Mouse (Mus musculus) CH12.LX (cell line): ENCODE measurements around the gene Mipep. TPM values are rescaled to one million over a fixed set of nuclear protein-coding genes. Genes with fewer than 3 reads are reported as not detected.

Experiments used
- DNase-seq: peaks from one replicate; pipeline ENCODE4 v3.0.0-alpha.2; 2013; ENCODE audit errors: extremely low read depth
- H3K27ac ChIP-seq: 2 replicates; pipeline ENCODE4 v1.5.1; 2012; ENCODE audit warnings: low read depth, mild to moderate bottlenecking, control low read depth, moderate library complexity; ENCODE audit not compliant: insufficient read depth
- H3K27me3 ChIP-seq: replicated peaks from 2 replicates; pipeline ENCODE3; 2012; ENCODE audit warnings: inconsistent platforms
- H3K36me3 ChIP-seq, 2 experiments: replicated peaks in 1 of 2; 2 replicates each; pipeline versions ENCODE3 to v1.6.1; 2012; ENCODE audit warnings: inconsistent platforms in 1 of 2, low read length in 1 of 2, mild to moderate bottlenecking in 1 of 2, mixed read lengths in 1 of 2, moderate library complexity in 1 of 2; ENCODE audit not compliant: control insufficient read depth in 1 of 2, insufficient read depth in 1 of 2
- H3K4me1 ChIP-seq, 2 experiments: 2 replicates each; pipeline ENCODE4 v1.6.1; 2012; ENCODE audit warnings: inconsistent platforms in 1 of 2, moderate library complexity in 1 of 2; ENCODE audit not compliant: insufficient read depth in 2 of 2, control insufficient read depth in 1 of 2
- H3K4me2 ChIP-seq: 2 replicates; pipeline ENCODE4 v1.6.1; 2012; ENCODE audit warnings: low read depth, mild to moderate bottlenecking, control low read depth; ENCODE audit not compliant: poor library complexity, insufficient read depth, severe bottlenecking
- H3K4me3 ChIP-seq, 3 experiments: fragments of 150-350 bp in 1 of 3; sonication (generic) in 1 of 3; replicated peaks in 1 of 3; 2 replicates each; pipeline versions ENCODE3 to v1.5.1; 2011 to 2012; ENCODE audit warnings: low read depth in 2 of 3, low read length in 2 of 3, mild to moderate bottlenecking in 2 of 3, moderate library complexity in 2 of 3, control low read depth in 1 of 3, improper control_type of control experiment in 1 of 3, inconsistent platforms in 1 of 3, mixed read lengths in 1 of 3; ENCODE audit not compliant: poor library complexity in 1 of 3
- H3K79me2 ChIP-seq: replicated peaks from 2 replicates; pipeline ENCODE4 v1.6.1; 2012; ENCODE audit warnings: mild to moderate bottlenecking, moderate library complexity; ENCODE audit not compliant: control insufficient read depth, poor library complexity, insufficient read depth, severe bottlenecking; ENCODE audit errors: extremely low read depth
- H3K9ac ChIP-seq: 2 replicates; pipeline ENCODE4 v1.6.1; 2012; ENCODE audit warnings: low read depth, mild to moderate bottlenecking, control low read depth, moderate library complexity; ENCODE audit not compliant: insufficient read depth
- H3K9me3 ChIP-seq: replicated peaks from 2 replicates; pipeline ENCODE3; 2012; ENCODE audit warnings: low read length, inconsistent platforms, mixed read lengths
- BHLHE40 ChIP-seq: IDR thresholded peaks from 2 replicates; pipeline ENCODE4 v1.6.1; 2011; ENCODE audit warnings: mild to moderate bottlenecking, low read depth, low read length, improper control_type of control experiment
- CHD2 ChIP-seq: IDR thresholded peaks from 2 replicates; pipeline ENCODE4 v1.6.1; 2011; ENCODE audit warnings: low read length, improper control_type of control experiment
- ETS1 ChIP-seq: conservative IDR thresholded peaks from 2 replicates; pipeline ENCODE4 v1.6.1; 2012; ENCODE audit warnings: low read depth, mild to moderate bottlenecking, inconsistent platforms, low read length, improper control_type of control experiment, moderate library complexity
- GABPA ChIP-seq: IDR thresholded peaks from 2 replicates; pipeline ENCODE4 v1.6.1; 2012; ENCODE audit warnings: low read depth, low read length, improper control_type of control experiment, inconsistent platforms; ENCODE audit not compliant: insufficient replicate concordance
- HCFC1 ChIP-seq: IDR thresholded peaks from 2 replicates; pipeline ENCODE4 v1.6.1; 2012; ENCODE audit warnings: low read depth, mild to moderate bottlenecking, inconsistent platforms, low read length, improper control_type of control experiment
- JUN ChIP-seq: IDR thresholded peaks from 2 replicates; pipeline ENCODE4 v1.6.1; 2011; ENCODE audit warnings: low read depth, mild to moderate bottlenecking, low read length, improper control_type of control experiment, moderate library complexity; ENCODE audit not compliant: insufficient read depth
- KAT2A ChIP-seq: IDR thresholded peaks from 2 replicates; pipeline ENCODE4 v1.6.1; 2012; ENCODE audit warnings: low read length, improper control_type of control experiment, inconsistent platforms; ENCODE audit not compliant: insufficient replicate concordance
- MAX ChIP-seq: IDR thresholded peaks from 2 replicates; pipeline ENCODE4 v1.6.1; 2011; ENCODE audit warnings: low read length, improper control_type of control experiment
- MAZ ChIP-seq: IDR thresholded peaks from 2 replicates; pipeline ENCODE4 v1.6.1; 2012; ENCODE audit warnings: low read depth, mild to moderate bottlenecking, inconsistent platforms, low read length, improper control_type of control experiment, moderate library complexity
- POLR2A ChIP-seq: IDR thresholded peaks from 2 replicates; pipeline ENCODE4 v1.6.1; 2011; ENCODE audit warnings: low read depth, mild to moderate bottlenecking, improper control_type of control experiment, low read length
- SIN3A ChIP-seq: IDR thresholded peaks from 2 replicates; pipeline ENCODE4 v1.6.1; 2012; ENCODE audit warnings: low read length, improper control_type of control experiment, inconsistent platforms
- TBP ChIP-seq: conservative IDR thresholded peaks from 2 replicates; pipeline ENCODE4 v1.6.1; 2011; ENCODE audit warnings: low read depth, low read length, improper control_type of control experiment
- USF1 ChIP-seq: IDR thresholded peaks from 2 replicates; pipeline ENCODE4 v1.6.1; 2014; ENCODE audit warnings: low read depth, mild to moderate bottlenecking, inconsistent platforms, low read length, improper control_type of control experiment
- ZC3H11A ChIP-seq: IDR thresholded peaks from 2 replicates; pipeline ENCODE4 v1.6.1; 2012; ENCODE audit warnings: low read depth, mild to moderate bottlenecking, inconsistent platforms, low read length, improper control_type of control experiment
- ZKSCAN1 ChIP-seq: IDR thresholded peaks from 2 replicates; pipeline ENCODE4 v1.6.1; 2012; ENCODE audit warnings: low read depth, inconsistent platforms, low read length, improper control_type of control experiment, borderline replicate concordance
- ZMIZ1 ChIP-seq: IDR thresholded peaks from 2 replicates; pipeline ENCODE4 v1.6.1; 2012; ENCODE audit warnings: low read depth, mild to moderate bottlenecking, inconsistent platforms, low read length, improper control_type of control experiment
- ZNF384 ChIP-seq: IDR thresholded peaks from 2 replicates; pipeline ENCODE4 v1.6.1; 2012; ENCODE audit warnings: low read depth, low read length, improper control_type of control experiment, inconsistent platforms
- dilution Hi-C: fragments of 300-500 bp; cut with MboI; formaldehyde crosslinking; loops from 2 replicates; pipeline ENCODE4 v1.14.3; 2020; ENCODE audit warnings: low sequenced_read_pairs; ENCODE audit not compliant: extremely low pct_unique_long_range_greater_than_20kb, extremely low pct_ligation_motif_present
- in situ Hi-C: fragments of 300-500 bp; cut with MboI; formaldehyde crosslinking; loops from 3 replicates; pipeline ENCODE4 v1.14.3; 2019; ENCODE audit warnings: low sequenced_read_pairs, low pct_ligation_motif_present, low pct_unique_long_range_greater_than_20kb, mixed read lengths
- polyA plus RNA-seq: library from polyadenylated mRNA; unstranded; fragments of >175 nt; gene quantifications from 2 replicates; pipeline ENCODE4 v1.2.1, GENCODE M21; 2012; ENCODE audit warnings: low read depth; ENCODE audit not compliant: insufficient read length
- total RNA-seq, 2 experiments: library from RNA; depleted of rRNA; stranded (reverse); fragments of 300-350 nt in 1 of 2; fragments of >200 nt in 1 of 2; gene quantifications; 2 replicates each; pipeline ENCODE4 v1.2.3; 2012 to 2014

Mipep gene
- total and polyA plus RNA-seq, 3 experiments = 33.1 to 37.2 (median 36.6) TPM

- dilution Hi-C loops (no loop called here), in situ Hi-C loops (no loop called here)
- H3K27me3 ChIP-seq = no peaks in the 10 kb centered on the region
- DNase-seq = no peak
- no peaks in the 10 kb centered on the region for H3K9me3 ChIP-seq
- H3K4me1 ChIP-seq = no peaks in the 10 kb centered on the region
- H3K9ac ChIP-seq = no peak overlapping the region
- H3K27ac ChIP-seq = no peak overlapping the region
- H3K79me2 ChIP-seq = no peaks in the 10 kb centered on the region
- TF ChIP-seq TBP (no peak), MAZ (no peak), ZMIZ1 (no peak), GABPA (no peak), JUN (no peak), HCFC1 (no peak), BHLHE40 (no peak), ZKSCAN1 (no peak), ZNF384 (no peak), USF1 (no peak), MAX (no peak), CHD2 (no peak), SIN3A (no peak), KAT2A (no peak), POLR2A (no peak), ZC3H11A (no peak)
- no peak overlapping the region for H3K4me2 ChIP-seq
- peaks cover 43 to 86% of the 10 kb centered on the region in 2 experiments for H3K36me3 ChIP-seq
- no peak overlapping the region for H3K4me3 ChIP-seq
Measured at GRCm38 (mm10) chr14:60845261-60846045, 61.1 kb downstream of the Mipep start.

- dilution Hi-C loops = no loop called here
- TF ChIP-seq ZC3H11A (no peak), ETS1 (no peak), CHD2 (no peak)
- no peaks in the 10 kb centered on the region for H3K9me3 ChIP-seq
- no peaks in the 10 kb centered on the region for H3K27me3 ChIP-seq
- no peaks in the 10 kb centered on the region for H3K4me1 ChIP-seq
- H3K4me2 ChIP-seq = no peak overlapping the region
- H3K27ac ChIP-seq = no peak overlapping the region
- H3K4me3 ChIP-seq = no peak overlapping the region
- H3K36me3 ChIP-seq = peaks cover 48 to 90% of the 10 kb centered on the region in 2 experiments
- in situ Hi-C loops = no loop called here
- no peak overlapping the region for H3K9ac ChIP-seq
- DNase-seq = no peak
- no peaks in the 10 kb centered on the region for H3K79me2 ChIP-seq
Measured at GRCm38 (mm10) chr14:60846174-60846573, 61.8 kb downstream of the Mipep start.
